Mouse (Mus musculus) hindbrain, embryonic 13.5 days (tissue): ENCODE results near the gene Snrpd2. TPM values are rescaled to one million over a fixed set of nuclear protein-coding genes. Genes with fewer than 3 reads are reported as not detected.
A peak's percentile ranks its signal among the peaks of the same experiment; 100 is the strongest.

ENCODE experiments used
- ATAC-seq: fragments of 200-750 bp; cut with Nextera tagmentation; 2 replicates; pipeline ENCODE4 v1.8.0; 2017; ENCODE audit warnings: moderate TSS enrichment; ENCODE audit not compliant: low FRiP score
- H3K27ac ChIP-seq: fragments of 300-500 bp; sonication (generic); 2 replicates; pipeline ENCODE4 v1.5.1; 2015; ENCODE audit warnings: inconsistent platforms, mild to moderate bottlenecking, moderate library complexity
- H3K27me3 ChIP-seq: fragments of 300-500 bp; sonication (generic); 2 replicates; pipeline ENCODE4 v1.6.1; 2015; ENCODE audit warnings: mild to moderate bottlenecking, inconsistent platforms
- H3K36me3 ChIP-seq: fragments of 300-500 bp; sonication (generic); 2 replicates; pipeline ENCODE4 v1.6.1; 2015; ENCODE audit warnings: mild to moderate bottlenecking, inconsistent platforms
- H3K4me1 ChIP-seq: fragments of 300-500 bp; sonication (generic); replicated peaks from 2 replicates; pipeline ENCODE4 v1.6.1; 2015; ENCODE audit warnings: inconsistent platforms
- H3K4me2 ChIP-seq: fragments of 300-500 bp; sonication (generic); 2 replicates; pipeline ENCODE4 v1.6.1; 2015; ENCODE audit warnings: inconsistent platforms, mild to moderate bottlenecking, moderate library complexity
- H3K4me3 ChIP-seq: fragments of 300-500 bp; sonication (generic); 2 replicates; pipeline ENCODE4 v1.5.1; 2015; ENCODE audit warnings: mild to moderate bottlenecking, inconsistent platforms
- H3K9ac ChIP-seq: fragments of 300-500 bp; sonication (generic); 2 replicates; pipeline ENCODE4 v1.6.1; 2015; ENCODE audit warnings: mild to moderate bottlenecking, inconsistent platforms
- H3K9me3 ChIP-seq: fragments of 300-500 bp; sonication (generic); 2 replicates; pipeline ENCODE4 v1.6.1; 2016; ENCODE audit warnings: inconsistent platforms
- WGBS: fragments of 180-500 bp; shearing (Covaris S2); methylation state at CpG from one replicate; pipeline ENCODE4 v1.1.7; 2015; 5-methylcytosine and 5-hydroxymethylcytosine counted together
- polyA plus RNA-seq: library from polyadenylated mRNA; unstranded; fragments of >200 nt; fragmentation: Nextera tagmentation; extraction: Ambion mirVana; gene quantifications from 2 replicates; pipeline ENCODE4 v1.2.1, GENCODE M21; 2015

Snrpd2 gene
- polyA plus RNA-seq, 1 experiment from 2014 or later, result 123 TPM

DNA sequence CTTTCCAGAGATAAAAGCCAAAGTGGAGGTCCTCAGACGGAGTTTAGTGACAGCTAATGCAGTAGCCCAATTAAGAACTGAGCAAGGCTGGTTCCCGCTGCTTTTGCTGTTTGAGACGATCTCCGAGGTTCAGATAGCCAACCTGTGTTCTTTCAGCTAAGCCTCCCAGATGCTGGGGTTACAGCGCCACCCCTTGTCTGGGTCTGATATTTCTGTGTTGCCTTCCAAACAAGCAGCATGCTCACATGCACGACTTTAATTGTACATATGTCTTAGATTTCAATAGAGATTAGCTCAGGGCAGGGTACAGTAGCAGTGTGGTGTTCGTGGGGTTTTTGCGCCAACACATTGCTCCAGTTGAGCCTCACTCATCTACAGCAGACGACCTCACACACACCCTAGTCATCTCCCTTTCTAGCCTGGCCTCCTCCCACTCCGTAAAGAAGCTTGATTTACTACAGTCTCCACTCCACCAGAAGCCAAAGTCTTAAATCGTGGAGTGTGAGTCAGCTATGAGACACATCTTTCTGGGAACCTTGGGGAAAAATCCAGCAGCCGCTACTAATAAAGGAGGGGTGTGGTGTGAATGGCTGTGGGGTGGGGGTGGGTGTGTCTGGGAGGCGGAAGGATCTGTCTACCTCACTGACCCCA, 6.4 kb downstream of the Snrpd2 start:
- no peaks in the 10 kb centered on the region for H3K9me3 ChIP-seq
- H3K27ac ChIP-seq, result no peak overlapping the region
- H3K4me1 ChIP-seq, result peaks cover 25% of the 10 kb centered on the region
- no peak for ATAC-seq
- no peak overlapping the region for H3K4me2 ChIP-seq
- H3K4me3 ChIP-seq, result no peak overlapping the region
- 0 out of 2 replicates have a peak overlapping the region, but pooled peaks have one; percentile 49 for H3K9ac ChIP-seq
- 67% methylated on average over 13 of the region's 13 CpGs for WGBS
- peaks cover 33% of the 10 kb centered on the region for H3K36me3 ChIP-seq
- H3K27me3 ChIP-seq, result peaks cover 23% of the 10 kb centered on the region

DNA sequence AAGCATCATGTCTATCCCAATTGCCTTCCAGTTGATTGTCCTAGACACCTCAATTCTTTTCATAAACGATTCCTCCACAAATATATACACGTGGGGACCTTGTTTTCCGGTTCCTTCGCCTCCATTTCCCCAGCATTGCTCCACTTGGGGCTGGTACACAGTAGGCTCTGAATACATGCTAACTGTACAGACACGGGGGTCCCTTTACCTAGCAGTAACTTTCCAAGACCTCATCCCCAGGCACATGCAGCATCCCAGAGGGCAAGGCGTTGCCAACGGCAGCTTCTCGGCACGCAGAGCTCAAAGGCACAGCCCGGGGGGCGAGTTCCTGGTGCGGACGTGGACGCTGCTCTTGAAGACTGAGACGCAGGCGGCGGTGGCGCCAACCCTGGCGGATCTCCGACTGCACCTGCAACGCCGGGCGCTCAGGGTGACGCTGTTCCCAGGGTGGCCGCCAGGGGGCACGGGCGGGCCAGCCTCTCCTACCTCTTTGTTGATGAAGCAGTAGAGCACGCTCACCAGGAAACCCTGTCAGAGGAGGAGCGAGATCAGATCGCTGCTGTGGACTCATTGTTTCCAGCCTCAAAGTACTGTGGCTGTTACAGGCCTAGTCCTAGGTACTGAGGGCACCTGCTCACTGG, 7.8 kb downstream of the Snrpd2 start:
- H3K4me3 ChIP-seq, result peak overlapping the region; percentile 21
- ATAC-seq, result peak; percentile 77
- WGBS, result 5% methylated on average over 30 of the region's 30 CpGs
- no peaks in the 10 kb centered on the region for H3K9me3 ChIP-seq
- H3K9ac ChIP-seq, result peak overlapping the region; percentile 51
- peaks cover 26% of the 10 kb centered on the region for H3K36me3 ChIP-seq
- H3K4me1 ChIP-seq, result peaks cover 23% of the 10 kb centered on the region
- H3K27me3 ChIP-seq, result peaks cover 27% of the 10 kb centered on the region
- H3K4me2 ChIP-seq, result peak overlapping the region; percentile 47
- peak overlapping the region; percentile 81 for H3K27ac ChIP-seq

DNA sequence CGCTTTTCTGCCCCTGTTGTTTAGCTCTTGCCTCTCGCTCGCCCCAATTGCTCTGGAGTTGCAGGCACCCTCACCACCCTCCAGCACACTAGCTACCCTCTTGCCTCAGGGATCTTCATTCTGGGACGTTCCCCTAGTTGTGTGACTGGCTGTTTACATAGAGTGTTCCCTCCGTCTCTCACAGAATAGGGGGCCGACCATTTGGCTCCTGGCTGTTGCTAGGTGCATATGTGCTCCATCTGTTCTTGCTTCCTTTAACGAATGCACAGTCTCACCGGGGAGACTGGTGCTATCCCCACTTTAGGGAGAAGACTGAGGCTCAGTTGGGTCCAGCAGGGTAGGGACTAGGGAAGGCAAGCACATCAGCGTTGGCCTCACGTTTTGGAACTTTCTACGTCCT, 9.1 kb downstream of the Snrpd2 start:
- no peak overlapping the region for H3K27ac ChIP-seq
- H3K9me3 ChIP-seq, result no peaks in the 10 kb centered on the region
- peaks cover 24% of the 10 kb centered on the region for H3K4me1 ChIP-seq
- no peak overlapping the region for H3K4me3 ChIP-seq
- WGBS, result 71% methylated on average over 11 of the region's 11 CpGs
- no peak for ATAC-seq
- H3K36me3 ChIP-seq, result peaks cover 13% of the 10 kb centered on the region
- H3K9ac ChIP-seq, result no peak overlapping the region
- no peak overlapping the region for H3K4me2 ChIP-seq
- H3K27me3 ChIP-seq, result peaks cover 40% of the 10 kb centered on the region

DNA sequence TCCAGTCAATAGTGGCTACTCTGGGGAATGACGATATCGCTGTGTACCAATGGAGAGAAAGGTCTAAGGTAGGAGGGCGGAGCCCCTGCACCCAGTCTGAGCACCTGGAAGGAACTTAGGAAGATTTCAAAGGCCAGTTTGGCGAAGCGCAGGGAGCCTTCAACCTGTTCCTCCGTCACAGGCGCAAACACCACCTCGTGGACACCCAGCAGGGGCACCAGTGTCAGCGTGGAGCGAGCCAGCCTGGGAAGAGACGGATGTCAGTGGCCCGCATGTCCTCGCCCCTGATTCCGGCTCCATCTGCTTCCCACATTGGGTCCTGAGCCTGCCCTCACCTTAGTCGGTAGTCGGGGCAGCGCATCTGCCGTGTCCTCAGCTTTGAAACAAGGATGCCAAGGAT, 9.9 kb downstream of the Snrpd2 start:
- H3K27me3 ChIP-seq, result peaks cover 48% of the 10 kb centered on the region
- H3K27ac ChIP-seq, result no peak overlapping the region
- peaks cover 31% of the 10 kb centered on the region for H3K4me1 ChIP-seq
- H3K4me3 ChIP-seq, result no peak overlapping the region
- H3K9ac ChIP-seq, result peak overlapping the region; percentile 60; the same call in 1 of the 2 replicates
- WGBS, result 15% methylated on average over 18 of the region's 18 CpGs
- peaks cover 6% of the 10 kb centered on the region; the same call in 1 of the 2 replicates for H3K36me3 ChIP-seq
- peak overlapping the region; percentile 60 for H3K4me2 ChIP-seq
- ATAC-seq, result no peak
- no peaks in the 10 kb centered on the region for H3K9me3 ChIP-seq

DNA sequence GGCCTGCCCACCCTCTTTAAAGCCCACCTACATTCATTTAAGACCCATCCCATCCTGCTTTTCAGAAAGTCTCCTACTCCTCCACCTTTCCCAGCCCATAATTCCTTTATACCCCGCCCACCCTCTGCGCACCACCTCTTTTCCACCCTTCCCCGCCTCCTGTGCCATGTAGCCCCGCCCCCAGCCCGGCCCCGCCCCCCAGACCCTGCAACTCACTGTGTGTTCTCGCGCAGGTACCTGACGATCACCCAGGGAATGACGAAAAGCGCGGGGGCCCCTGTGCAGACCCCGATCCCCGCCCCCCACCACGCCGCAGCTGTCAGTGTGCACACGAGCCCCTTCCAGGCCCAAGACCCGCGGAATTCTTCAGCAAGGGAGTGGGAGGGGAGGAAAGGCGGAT, 10.6 kb downstream of the Snrpd2 start:
- Histone ChIP-seq H3K9ac (peak overlapping the region; percentile 60), H3K36me3 (no peaks in the 10 kb centered on the region), H3K4me3 (peak overlapping the region; percentile 37), H3K4me1 (peaks cover 38% of the 10 kb centered on the region), H3K4me2 (peak overlapping the region; percentile 60), H3K9me3 (no peaks in the 10 kb centered on the region), H3K27me3 (peaks cover 55% of the 10 kb centered on the region), H3K27ac (no peak overlapping the region)
- WGBS, result under 1% methylated on average over 20 of the region's 20 CpGs
- ATAC-seq, result peak; percentile 13; the same call in 1 of the 2 replicates

DNA sequence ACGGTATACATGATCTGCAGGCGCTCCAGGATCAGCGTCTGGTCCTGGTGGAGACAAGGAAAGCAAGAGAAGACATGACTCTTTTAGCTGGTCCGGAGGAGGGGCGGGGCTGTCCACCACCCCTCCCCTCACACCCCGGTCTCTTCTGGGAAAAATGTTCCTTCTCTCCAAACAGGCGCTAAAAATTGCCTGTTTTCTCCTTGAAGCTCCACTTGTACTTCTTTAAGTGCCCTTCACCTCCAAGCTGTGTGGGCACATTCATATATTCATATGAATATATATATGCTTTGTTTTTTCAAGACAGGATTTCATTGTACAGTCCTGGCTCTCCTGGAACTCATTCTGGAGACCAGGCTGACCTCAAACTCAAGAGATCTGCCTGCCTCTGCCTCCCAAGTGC, 13.4 kb downstream of the Snrpd2 start:
- Histone ChIP-seq H3K4me1 (peaks cover 43% of the 10 kb centered on the region), H3K9ac (no peak overlapping the region; the same call in 1 of the 2 replicates), H3K9me3 (no peaks in the 10 kb centered on the region), H3K4me2 (no peak overlapping the region), H3K36me3 (no peaks in the 10 kb centered on the region), H3K27me3 (peaks cover 66% of the 10 kb centered on the region), H3K4me3 (no peak overlapping the region), H3K27ac (no peak overlapping the region)
- WGBS, result 88% methylated on average over 7 of the region's 7 CpGs
- no peak for ATAC-seq

DNA sequence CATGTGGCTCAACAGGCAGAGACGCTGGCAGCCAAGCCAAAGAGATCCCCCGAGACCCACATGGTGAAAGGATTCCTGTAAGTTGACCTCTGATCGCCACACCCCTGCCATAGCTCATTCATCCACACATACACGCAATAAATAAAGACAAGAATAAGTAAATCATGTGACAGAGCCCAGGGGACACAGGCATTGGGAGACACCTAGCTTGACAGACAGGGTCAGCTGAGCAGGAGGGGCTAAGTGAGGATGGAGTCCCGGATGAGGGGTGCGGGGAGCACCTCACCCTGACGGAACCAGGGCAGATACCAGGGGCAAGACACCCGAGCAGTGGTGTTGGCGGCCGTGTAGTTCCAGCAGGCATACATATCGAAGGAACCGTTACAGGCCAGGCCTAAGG, 14.2 kb downstream of the Snrpd2 start:
- no peak overlapping the region for H3K27ac ChIP-seq
- peaks cover 42% of the 10 kb centered on the region for H3K4me1 ChIP-seq
- no peak overlapping the region for H3K4me3 ChIP-seq
- no peaks in the 10 kb centered on the region for H3K9me3 ChIP-seq
- H3K36me3 ChIP-seq, result no peaks in the 10 kb centered on the region
- 0 out of 2 replicates have a peak overlapping the region, but pooled peaks have one; percentile 35 for H3K9ac ChIP-seq
- no peak for ATAC-seq
- 24% methylated on average over 12 of the region's 12 CpGs for WGBS
- no peak overlapping the region for H3K4me2 ChIP-seq
- H3K27me3 ChIP-seq, result peaks cover 62% of the 10 kb centered on the region

DNA sequence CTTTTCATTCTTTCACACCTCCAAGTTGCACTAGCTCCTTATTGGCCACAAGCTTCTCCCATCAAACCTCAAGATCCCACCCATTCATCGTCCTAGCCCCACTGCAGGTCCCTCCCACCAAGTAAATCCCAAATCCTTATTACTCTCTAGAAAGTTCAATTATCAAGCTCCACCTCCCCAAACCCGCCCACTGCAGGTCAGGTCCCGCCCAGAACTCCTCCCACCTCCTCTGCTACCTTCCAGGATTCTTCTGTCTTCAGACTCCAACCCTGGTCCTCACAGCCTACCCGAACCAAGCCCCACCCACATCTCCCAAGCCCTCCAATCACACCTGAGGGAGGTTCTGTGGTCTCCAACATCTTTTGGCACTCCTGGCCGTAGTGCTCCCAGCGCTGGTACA, 14.7 kb downstream of the Snrpd2 start:
- Histone ChIP-seq H3K36me3 (no peaks in the 10 kb centered on the region), H3K9me3 (no peaks in the 10 kb centered on the region), H3K27me3 (peaks cover 59% of the 10 kb centered on the region), H3K4me3 (no peak overlapping the region), H3K4me2 (peak overlapping the region; percentile 30; the same call in 1 of the 2 replicates), H3K27ac (no peak overlapping the region), H3K9ac (no peak overlapping the region), H3K4me1 (peaks cover 42% of the 10 kb centered on the region)
- 3% methylated on average over 6 of the region's 6 CpGs for WGBS
- 0 out of 2 replicates have a peak, but pooled peaks have one; percentile 8 for ATAC-seq

DNA sequence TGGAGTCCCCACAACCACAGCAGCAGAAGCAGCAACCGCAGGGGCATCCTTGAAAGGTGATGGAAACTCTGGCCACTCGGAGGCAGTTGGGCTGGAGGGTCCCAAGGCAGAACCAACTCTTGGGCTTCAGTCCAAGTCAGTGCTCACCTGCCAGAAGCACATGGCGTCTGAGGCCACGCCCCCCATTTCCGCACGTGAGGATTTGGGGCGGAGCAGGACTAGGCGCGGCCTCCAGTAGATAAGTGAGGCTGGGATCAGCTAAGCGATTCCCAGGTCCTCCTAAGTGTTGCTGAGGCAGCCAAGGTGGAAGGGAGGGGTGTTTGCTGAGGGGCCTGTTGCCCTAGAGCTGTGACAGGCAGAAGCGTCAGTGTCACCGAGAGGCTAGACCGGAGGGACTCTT, 15.5 kb downstream of the Snrpd2 start:
- peak overlapping the region; percentile 30; the same call in 1 of the 2 replicates for H3K4me2 ChIP-seq
- H3K4me3 ChIP-seq, result no peak overlapping the region
- 3% methylated on average over 13 of the region's 13 CpGs for WGBS
- no peaks in the 10 kb centered on the region for H3K9me3 ChIP-seq
- H3K4me1 ChIP-seq, result peaks cover 37% of the 10 kb centered on the region
- H3K27ac ChIP-seq, result no peak overlapping the region
- H3K9ac ChIP-seq, result peak overlapping the region; percentile 15; the same call in 1 of the 2 replicates
- peaks cover 57% of the 10 kb centered on the region for H3K27me3 ChIP-seq
- ATAC-seq, result no peak
- no peaks in the 10 kb centered on the region for H3K36me3 ChIP-seq

DNA sequence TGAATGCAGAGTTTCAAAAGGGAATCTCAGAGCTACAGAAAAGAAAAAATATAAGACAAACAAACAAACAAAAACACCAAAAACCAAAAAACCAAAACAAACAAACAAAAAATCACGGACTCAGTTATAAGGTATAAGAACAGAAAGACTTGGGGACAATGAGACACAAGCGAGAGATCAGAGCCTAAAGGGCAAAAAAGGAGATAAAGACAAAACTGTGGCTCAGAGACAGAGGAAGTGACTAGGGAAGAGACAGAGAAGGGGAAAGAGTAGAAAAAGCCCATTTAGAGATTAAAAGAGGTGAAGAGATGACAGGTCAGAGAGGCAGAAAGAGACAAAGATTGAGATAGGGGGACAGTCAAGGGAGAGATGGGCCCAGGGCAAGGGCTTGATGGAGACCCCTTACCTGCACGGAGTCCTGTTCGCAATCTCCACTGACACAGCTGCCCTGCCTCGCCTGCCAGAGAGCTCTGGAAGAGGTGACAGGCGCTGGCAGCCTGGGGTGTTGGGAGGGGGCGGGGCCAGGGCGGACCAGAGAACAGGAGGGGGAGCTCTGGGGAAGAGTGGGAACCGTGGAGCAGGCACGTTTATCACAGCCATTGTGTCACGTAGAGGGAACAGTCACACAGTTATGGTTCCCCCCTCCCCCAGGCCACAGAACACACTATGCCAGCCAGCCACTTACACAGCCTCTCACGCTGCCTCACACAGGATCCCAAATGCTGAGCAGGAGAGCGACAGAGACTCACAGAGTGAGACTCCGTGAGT, 16.3 kb downstream of the Snrpd2 start, which contains the start of gene Gipr:
Gene Gipr (minus strand): TSS at position 472 of the 768 bp plus-strand sequence.
- no peak for ATAC-seq
- Histone ChIP-seq H3K4me2 (peak within 1 kb of the TSS; percentile 38), H3K27me3 (peaks cover 52% of the 10 kb centered on the region), H3K36me3 (no peaks in the 10 kb centered on the region), H3K9me3 (no peaks in the 10 kb centered on the region), H3K4me3 (no peak within 1 kb of the TSS; the same call in 1 of the 2 replicates), H3K27ac (peak within 1 kb of the TSS; percentile 35; the same call in 1 of the 2 replicates), H3K9ac (peak within 1 kb of the TSS; percentile 15), H3K4me1 (peaks cover 34% of the 10 kb centered on the region)
- whole genome bisulfite sequencing, result 10% methylated on average over 14 of the region's 14 CpGs

DNA sequence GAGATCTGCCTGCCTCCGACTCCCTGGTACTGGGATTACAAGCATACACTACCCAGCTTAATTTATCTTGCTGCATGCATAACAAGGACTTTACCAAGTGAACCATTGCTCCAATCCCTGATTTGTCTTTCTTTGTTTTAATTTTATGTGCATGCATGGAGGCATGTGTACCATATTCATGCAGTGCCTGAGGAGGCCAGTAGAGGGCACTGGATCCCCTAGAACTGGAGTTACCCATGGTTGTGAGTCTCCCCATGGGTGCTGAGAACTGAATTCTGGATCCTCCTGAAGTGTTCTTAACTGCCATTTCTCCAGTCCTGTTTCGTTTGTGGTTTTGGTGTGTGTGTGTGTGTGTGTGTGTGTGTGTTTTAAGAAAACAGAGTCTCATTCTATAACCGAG, 17.5 kb downstream of the Snrpd2 start:
- Histone ChIP-seq H3K27me3 (peaks cover 50% of the 10 kb centered on the region), H3K9ac (no peak overlapping the region), H3K27ac (no peak overlapping the region), H3K36me3 (no peaks in the 10 kb centered on the region), H3K4me1 (peaks cover 39% of the 10 kb centered on the region), H3K4me2 (no peak overlapping the region), H3K9me3 (no peaks in the 10 kb centered on the region), H3K4me3 (no peak overlapping the region)
- WGBS, result 85% methylated on average over 3 of the region's 3 CpGs
- no peak for ATAC-seq

DNA sequence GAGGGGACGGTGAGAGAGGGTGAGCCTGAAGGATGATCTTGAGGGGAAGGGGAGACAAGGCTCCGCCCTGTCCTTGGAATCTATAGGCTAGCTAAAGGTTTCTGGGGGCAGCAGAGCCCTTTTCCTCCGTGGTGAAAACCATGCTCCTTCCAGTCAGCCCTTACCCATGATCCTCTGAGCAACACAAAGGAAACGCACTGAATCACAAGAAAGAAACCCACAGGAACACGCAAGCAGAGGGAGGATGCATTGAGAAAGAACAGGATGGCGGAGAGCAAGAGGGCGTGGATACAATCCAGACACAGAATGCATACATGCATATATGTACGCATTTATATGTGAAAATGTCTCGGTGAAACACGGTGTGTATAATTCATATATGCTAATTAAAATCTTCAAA, 20.0 kb downstream of the Snrpd2 start:
- no peaks in the 10 kb centered on the region for H3K36me3 ChIP-seq
- H3K4me2 ChIP-seq, result no peak overlapping the region
- ATAC-seq, result no peak
- H3K9ac ChIP-seq, result peak overlapping the region; percentile 14; the same call in 1 of the 2 replicates
- peaks cover 35% of the 10 kb centered on the region for H3K27me3 ChIP-seq
- no peaks in the 10 kb centered on the region for H3K9me3 ChIP-seq
- H3K4me3 ChIP-seq, result no peak overlapping the region
- WGBS, result 58% methylated on average over 10 of the region's 10 CpGs
- H3K4me1 ChIP-seq, result peaks cover 43% of the 10 kb centered on the region
- H3K27ac ChIP-seq, result no peak overlapping the region
